Mouse (Mus musculus): ENCODE results near the gene Bend6. TPM values are rescaled to one million over a fixed set of nuclear protein-coding genes. Genes with fewer than 3 reads are reported as not detected.

Bend6 gene
- total RNA-seq (2023): 9.6 TPM

GRCm38 (mm10) chr1:33907421-33908190, at the start of gene Bend6:
Bend6 (minus strand) TSS chr1:33907816.

GRCm38 (mm10) chr1:33908191-33908962, 761 bp upstream of the Bend6 start, which contains the start of gene Dst:
Dst (plus strand) TSS chr1:33908225.

GRCm38 (mm10) chr1:33813868-33814794, 93.5 kb downstream of the Bend6 start, which contains the start of gene Zfp451:
Zfp451 (minus strand) TSS chr1:33814595.

Other genes starting within 250 kb of the Bend6 start
- 15.1 TPM for gene Prim2, start 238.0 kb downstream of the Bend6 start, total RNA-seq (2023)
- 10.0 TPM for gene Rab23, start 187.9 kb downstream of the Bend6 start, total RNA-seq (2023)
- 4.6 TPM for gene Bag2, start 150.0 kb downstream of the Bend6 start, total RNA-seq (2023)
- gene Zfp451, start 93.2 kb downstream of the Bend6 start, total RNA-seq (2023): 50.0 TPM
- 3.7 TPM for gene Dst, start 409 bp upstream of the Bend6 start, total RNA-seq (2023)

Measured in CD8-positive naive resting alpha-beta T cell, adult 57 days (primary cell).